In the genomic region with DNA sequence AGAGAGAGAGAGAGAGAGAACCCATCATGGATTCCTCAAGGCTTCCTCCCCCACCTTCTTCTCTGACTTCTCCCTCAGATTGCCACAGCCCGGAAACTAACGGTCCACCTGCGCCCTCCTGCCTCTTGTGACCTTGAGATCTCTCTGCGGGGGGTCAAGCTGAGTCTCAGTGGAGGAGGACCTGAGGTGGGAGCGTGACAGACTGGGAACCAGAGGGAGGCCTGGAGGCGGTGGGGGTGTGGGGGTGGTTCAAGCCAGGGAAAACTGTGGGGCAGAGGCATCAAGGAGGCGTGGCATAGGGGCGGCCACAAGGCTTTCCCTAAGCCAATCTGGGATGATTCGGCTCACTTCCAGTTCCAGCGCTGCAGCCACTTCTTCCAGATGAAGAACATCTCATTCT, we compare ENCODE assay signal across 19 mouse cellular contexts. TPM values are rescaled to one million over a fixed set of nuclear protein-coding genes. Genes with fewer than 3 reads are reported as not detected.
DNase-seq lines count a peak whose midpoint lies in the region; ATAC-seq and TF ChIP-seq lines count a peak whose summit lies in the region.
"Had no signal": no experiment of that assay in that cellular context is flagged by ENCODE, and none has a peak within 500 bp of the region (broad histone marks: within the 10 kb centered on the region; RNA-seq: fewer than 3 reads in every experiment).

No protein-coding gene starts in this region.

- no peaks in the 10 kb centered on the region for H3K27me3 ChIP-seq in cerebellum, adult 2 months (ENCODE audit: control insufficient read depth, insufficient read depth, low read length)
- H3K27me3 ChIP-seq: embryonic facial prominence, embryonic 12.5 days; forebrain, embryonic 15.5 days; hindbrain, embryonic 13.5 days had no signal

- TF ChIP-seq POLR2A in cerebellum, adult 2 months (IDR thresholded peaks at IDR 0.05; ENCODE audit: borderline replicate concordance, insufficient read depth, low read length): no peak

- WGBS in cerebellum, adult 2 months: 18% methylated on average over 10 of the region's 10 CpGs

- TF ChIP-seq CTCF in cerebellum, adult 2 months (IDR thresholded peaks at IDR 0.05; ENCODE audit: borderline replicate concordance, insufficient read depth, low read depth, low read length): no peak

- H3K4me1 ChIP-seq in cerebellum, adult 2 months (ENCODE audit: control insufficient read depth, insufficient read depth, low read length): peaks cover 33% of the 10 kb centered on the region
- H3K4me1 ChIP-seq: embryonic facial prominence, embryonic 12.5 days; heart, embryonic 15.5 days had no signal

- no peak overlapping the region for H3K4me3 ChIP-seq in cerebellum, adult 2 months (replicated peaks; ENCODE audit: insufficient read depth, low read depth, low read length)
- H3K4me3 ChIP-seq: embryonic facial prominence, embryonic 12.5 days; forebrain, embryonic 15.5 days; heart, embryonic 15.5 days; hindbrain, embryonic 13.5 days had no signal

- ATAC-seq in cerebellum, adult (ENCODE audit: insufficient number of reproducible peaks, low FRiP score, low TSS enrichment): no peak
- ATAC-seq: forebrain, embryonic 15.5 days; hindbrain, postnatal 0 days had no signal

- peak; percentile 63 to 64 for DNase-seq in cerebellum, adult 2 months
- DNase-seq in layer of hippocampus, adult 9-11 months: peak; percentile 4
- DNase-seq in layer of hippocampus, postnatal 36 days: no peak
- DNase-seq in cerebellum, adult 9-11 months: peak; percentile 78
- DNase-seq in urinary bladder, postnatal 4 days (ENCODE audit: low spot score in 2 of 2): no peak
- DNase-seq: adrenal gland, postnatal 10 days; gastrocnemius, postnatal 36 days; heart, adult 18-20 months; heart, postnatal 14 days; kidney, adult 18-20 months had no signal

- 0 out of 2 replicates have a peak overlapping the region, but pooled peaks have one; percentile 74 for H3K27ac ChIP-seq in cerebellum, adult 2 months (ENCODE audit: insufficient read depth, low read length)
- H3K27ac ChIP-seq: embryonic facial prominence, embryonic 12.5 days; forebrain, embryonic 15.5 days; heart, embryonic 15.5 days; hindbrain, embryonic 13.5 days; hindbrain, postnatal 0 days had no signal

RNA-seq across cellular contexts. Expression of gene Mapk8ip2, which starts 6.6 kb away (rescaled TPM):
- polyA plus RNA-seq in cerebellum, adult 2 months (2012; rRNA removed): 192 and 195 TPM in 2 replicates
- 100 to 1,000 TPM; 248 to 284 TPM for total RNA-seq in layer of hippocampus, postnatal 36 days (2021)
- total RNA-seq: hematopoietic stem cell, adult 5-6 weeks had no signal

RNA-seq across cellular contexts. Expression of gene Arsa, which starts 16.9 kb away (rescaled TPM):
- polyA plus RNA-seq in cerebellum, adult 2 months (2012; rRNA removed): 39.2 and 40.9 TPM in 2 replicates
- 10 to 100 TPM; 28.6 to 30.6 TPM for total RNA-seq in layer of hippocampus, postnatal 36 days (2021)

RNA-seq across cellular contexts. Expression of gene Chkb, which starts 30.6 kb away (rescaled TPM):
- 101 and 102 TPM in 2 replicates for polyA plus RNA-seq in cerebellum, adult 2 months (2012; rRNA removed)
- 10 to 100 TPM; 37.5 to 43.0 TPM for total RNA-seq in layer of hippocampus, postnatal 36 days (2021)

RNA-seq across cellular contexts. Expression of gene Gm44502, which starts 30.8 kb away (rescaled TPM):
- 0.15 and 0.51 TPM in 2 replicates for polyA plus RNA-seq in cerebellum, adult 2 months (2012; rRNA removed)
- under 1 TPM in 1 of 2 experiments, not detected in 1; 0.30 TPM for total RNA-seq in layer of hippocampus, postnatal 36 days (2021)
- total RNA-seq: hematopoietic stem cell, adult 5-6 weeks had no signal
- polyA plus RNA-seq: embryonic facial prominence, embryonic 12.5 days; forebrain, embryonic 11.5 days; forebrain, embryonic 15.5 days; hindbrain, embryonic 13.5 days; hindbrain, postnatal 0 days; intestine, embryonic 14.5 days had no signal

RNA-seq across cellular contexts. Expression of gene C730034F03Rik, which starts 30.9 kb away (rescaled TPM):
- polyA plus RNA-seq in cerebellum, adult 2 months (2012; rRNA removed): 4.2 and 4.7 TPM in 2 replicates
- total RNA-seq in layer of hippocampus, postnatal 36 days (2021): 1 to 10 TPM; 2.6 to 3.1 TPM

Comparison
In these comparisons a context has a peak if more than half of its experiments do, and no peak if none do; other contexts are left out.
1. DNase-seq: peak in cerebellum, adult 2 months (2 of 2), layer of hippocampus, adult 9-11 months (single experiment) and cerebellum, adult 9-11 months (single experiment); none in layer of hippocampus, postnatal 36 days (0 of 2) and urinary bladder, postnatal 4 days (0 of 2).